Mouse (Mus musculus) kidney, adult 2 months (tissue): ENCODE data around the gene Gpm6b. TPM values are rescaled to one million over a fixed set of nuclear protein-coding genes. Genes with fewer than 3 reads are reported as not detected.

ENCODE experiments used
- DNase-seq: peaks from one replicate; pipeline ENCODE4 v3.0.0; 2021
- H3K27ac ChIP-seq: fragments of 200-500 bp; 2 replicates; pipeline ENCODE4 v1.5.1; 2012; ENCODE audit warnings: low read depth, low read length, control low read depth, inconsistent platforms; ENCODE audit not compliant: insufficient read depth
- H3K27me3 ChIP-seq: fragments of 200-500 bp; replicated peaks from 2 replicates; pipeline ENCODE4 v1.6.1; 2012; ENCODE audit warnings: mild to moderate bottlenecking, moderate library complexity, low read length, inconsistent platforms; ENCODE audit not compliant: control insufficient read depth, insufficient read depth
- H3K36me3 ChIP-seq: fragments of 200-500 bp; 2 replicates; pipeline ENCODE4 v1.6.1; 2012; ENCODE audit warnings: mild to moderate bottlenecking, moderate library complexity, low read length, inconsistent platforms; ENCODE audit not compliant: control insufficient read depth, insufficient read depth
- H3K4me1 ChIP-seq: fragments of 200-500 bp; 2 replicates; pipeline ENCODE4 v1.6.1; 2011; ENCODE audit warnings: low read length; ENCODE audit not compliant: control insufficient read depth, insufficient read depth
- H3K4me3 ChIP-seq: fragments of 200-500 bp; 2 replicates; pipeline ENCODE4 v1.5.1; 2011; ENCODE audit warnings: mild to moderate bottlenecking, low read depth, low read length, control low read depth; ENCODE audit not compliant: insufficient read depth
- CTCF ChIP-seq: fragments of 200-500 bp; conservative IDR thresholded peaks from 2 replicates; pipeline ENCODE4 v1.5.1; 2011; ENCODE audit warnings: low read depth, mild to moderate bottlenecking, control low read depth, low read length, moderate library complexity, mixed read lengths; ENCODE audit not compliant: insufficient read depth, insufficient read length
- POLR2A ChIP-seq: fragments of 200-500 bp; IDR thresholded peaks from one replicate; pipeline ENCODE4 v1.6.1; 2011; ENCODE audit warnings: low read depth, low read length, control low read depth
- WGBS: fragments of 180-500 bp; shearing (Covaris S2); methylation state at CpG from one replicate; pipeline ENCODE4 v1.1.7; 2018; 5-methylcytosine and 5-hydroxymethylcytosine counted together
- polyA plus RNA-seq: library from polyadenylated mRNA; depleted of rRNA; stranded (reverse); fragments of >200 nt; gene quantifications from 2 replicates; pipeline ENCODE4 v1.2.3, GENCODE M21; 2012; rRNA removed

The Gpm6b gene
- polyA plus RNA-seq, 1 experiment, result 6.5 TPM

- no peak overlapping the region for H3K27ac ChIP-seq
- no peak for TF ChIP-seq CTCF
- TF ChIP-seq POLR2A, result no peak
- no peaks in the 10 kb centered on the region for H3K27me3 ChIP-seq
- no peaks in the 10 kb centered on the region for H3K36me3 ChIP-seq
- no peaks in the 10 kb centered on the region for H3K4me1 ChIP-seq
- DNase-seq, result peak; percentile 10
- 83% methylated on average over 2 of the region's 2 CpGs for WGBS
- H3K4me3 ChIP-seq, result no peak overlapping the region
Observed at GRCm38 (mm10) chrX:166383606-166384005, 144.9 kb downstream of the Gpm6b start.

DNA sequence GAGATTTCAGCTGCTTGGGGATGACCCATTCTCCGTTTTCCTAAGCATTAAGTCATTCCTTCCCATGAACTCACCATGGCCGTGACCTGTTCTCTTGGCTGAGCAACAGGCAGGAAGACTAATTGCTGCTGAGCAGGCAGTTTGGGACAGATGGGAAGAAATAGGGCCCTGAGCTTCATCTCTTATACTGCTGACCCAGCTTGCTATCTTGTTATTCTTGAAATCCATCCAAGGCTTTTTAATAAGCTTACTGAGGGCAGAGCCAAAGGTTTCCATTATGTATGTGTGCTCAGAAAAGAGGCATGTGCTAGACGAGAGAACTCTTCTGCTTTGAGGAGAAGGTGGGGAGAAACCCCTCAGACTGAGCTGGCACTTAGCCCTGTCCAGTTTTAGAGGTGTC lies 146.2 kb downstream of the Gpm6b start:
- Histone ChIP-seq H3K27ac (peak overlapping the region; percentile 23), H3K27me3 (no peaks in the 10 kb centered on the region), H3K4me3 (no peak overlapping the region), H3K4me1 (no peaks in the 10 kb centered on the region), H3K36me3 (no peaks in the 10 kb centered on the region)
- TF ChIP-seq CTCF, result no peak
- TF ChIP-seq POLR2A, result no peak
- DNase-seq, result peak; percentile 62
- WGBS, result 15% methylated on average over 3 of the region's 3 CpGs

DNA sequence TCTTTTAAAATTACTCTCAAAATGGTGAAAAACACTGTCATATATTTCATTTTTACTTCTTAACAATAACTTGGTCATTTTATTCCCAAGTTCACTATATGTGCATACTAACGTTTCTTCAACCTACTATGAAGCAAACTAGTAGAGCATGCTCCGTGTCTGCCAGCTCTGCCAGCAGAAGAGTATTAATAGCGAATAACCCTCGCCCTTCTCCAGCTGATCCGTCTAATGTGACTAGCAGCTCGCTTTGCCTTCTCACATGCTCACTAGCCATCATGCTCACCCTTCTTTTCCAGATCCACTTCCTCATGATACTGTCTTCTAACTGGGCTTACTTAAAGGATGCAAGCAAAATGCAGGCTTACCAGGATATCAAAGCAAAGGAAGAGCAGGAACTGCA lies 147.9 kb downstream of the Gpm6b start:
- no peak for DNase-seq
- Histone ChIP-seq H3K27ac (no peak overlapping the region), H3K4me1 (no peaks in the 10 kb centered on the region), H3K4me3 (no peak overlapping the region), H3K36me3 (no peaks in the 10 kb centered on the region), H3K27me3 (no peaks in the 10 kb centered on the region)
- no peak for TF ChIP-seq CTCF
- no peak for TF ChIP-seq POLR2A
- WGBS, result 69% methylated on average over 6 of the region's 6 CpGs

GRCm38 (mm10) chrX:166393753-166394152 lies 155.0 kb downstream of the Gpm6b start:
- no peak overlapping the region for H3K27ac ChIP-seq
- 100% methylated on average over 1 of the region's 1 CpGs for WGBS
- no peaks in the 10 kb centered on the region for H3K27me3 ChIP-seq
- H3K36me3 ChIP-seq, result no peaks in the 10 kb centered on the region
- no peak overlapping the region for H3K4me3 ChIP-seq
- 0 out of 2 replicates have a peak, but pooled peaks have one; percentile 3 for TF ChIP-seq CTCF
- no peak for TF ChIP-seq POLR2A
- no peaks in the 10 kb centered on the region for H3K4me1 ChIP-seq
- DNase-seq, result no peak

DNA sequence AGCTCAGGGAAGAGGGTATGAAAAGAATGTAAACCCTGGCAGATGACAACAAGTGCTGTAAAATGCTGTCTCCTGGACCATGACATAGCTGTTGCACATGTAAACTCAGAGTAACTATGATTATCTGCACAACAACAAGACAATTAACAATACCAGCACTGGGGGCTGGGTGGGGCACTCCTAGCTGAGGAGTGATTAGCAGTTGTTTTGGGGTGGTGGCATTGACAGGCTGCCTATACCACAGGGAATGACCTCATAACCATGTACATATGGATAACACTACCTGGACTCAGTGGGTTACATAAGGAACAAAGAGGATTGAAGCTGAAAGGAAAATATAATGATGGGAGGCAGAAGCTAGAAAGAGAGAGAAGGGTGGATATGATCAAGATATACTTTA lies 169.2 kb downstream of the Gpm6b start:
- Histone ChIP-seq H3K4me3 (no peak overlapping the region), H3K4me1 (no peaks in the 10 kb centered on the region), H3K27me3 (no peaks in the 10 kb centered on the region), H3K27ac (no peak overlapping the region), H3K36me3 (no peaks in the 10 kb centered on the region)
- TF ChIP-seq CTCF, result no peak
- TF ChIP-seq POLR2A, result no peak
- no peak for DNase-seq

GRCm38 (mm10) chrX:166416196-166416595 lies 177.5 kb downstream of the Gpm6b start:
- Histone ChIP-seq H3K36me3 (no peaks in the 10 kb centered on the region), H3K27ac (no peak overlapping the region), H3K4me3 (no peak overlapping the region), H3K27me3 (no peaks in the 10 kb centered on the region), H3K4me1 (no peaks in the 10 kb centered on the region)
- 68% methylated on average over 6 of the region's 6 CpGs for WGBS
- DNase-seq, result peak; percentile 23
- TF ChIP-seq CTCF, result peak; percentile 46
- TF ChIP-seq POLR2A, result no peak

- H3K27ac ChIP-seq, result no peak overlapping the region
- TF ChIP-seq POLR2A, result no peak
- no peak for TF ChIP-seq CTCF
- H3K27me3 ChIP-seq, result no peaks in the 10 kb centered on the region
- WGBS, result 89% methylated on average over 2 of the region's 2 CpGs
- no peak overlapping the region for H3K4me3 ChIP-seq
- DNase-seq, result no peak
- H3K4me1 ChIP-seq, result no peaks in the 10 kb centered on the region
- no peaks in the 10 kb centered on the region for H3K36me3 ChIP-seq
Observed at GRCm38 (mm10) chrX:166434812-166435211, 196.1 kb downstream of the Gpm6b start.

Other genes starting within 250 kb of the Gpm6b start
- gene Gemin8, start 68.5 kb upstream of the Gpm6b start, polyA plus RNA-seq, result 7.7 and 8.0 TPM in 2 replicates
- gene Trappc2, start 201.7 kb downstream of the Gpm6b start, polyA plus RNA-seq, result 4.0 and 5.8 TPM in 2 replicates
- gene Ofd1, start 201.8 kb downstream of the Gpm6b start, polyA plus RNA-seq, result 1.3 and 1.4 TPM in 2 replicates
- gene Rab9, start 241.0 kb downstream of the Gpm6b start, polyA plus RNA-seq, result 10.3 and 14.6 TPM in 2 replicates